Mouse (Mus musculus): Measurements from ENCODE around the gene Zbtb34.

DNA sequence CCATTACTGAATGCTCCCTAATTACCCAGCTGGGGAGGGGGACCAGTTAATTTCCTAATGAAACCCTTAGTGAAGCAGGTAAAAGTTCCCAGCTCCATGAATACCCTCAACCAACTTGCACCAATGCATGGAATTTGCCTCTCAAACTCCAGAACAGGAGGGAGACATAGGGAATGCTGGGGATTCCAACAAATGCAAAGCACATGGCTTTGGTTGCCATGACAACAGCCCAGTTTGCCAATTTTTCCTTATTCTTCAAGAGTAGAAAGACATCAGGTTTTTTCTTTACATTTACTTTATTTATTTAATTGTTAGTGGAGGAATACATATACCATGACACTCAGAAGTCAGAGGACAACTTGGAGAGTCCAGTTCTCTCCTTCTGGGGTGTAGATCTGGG lies 44.8 kb upstream of the Zbtb34 start:
- TF ChIP-seq CTCF (IDR thresholded peaks at IDR 0.05; ENCODE audit: control insufficient read depth, insufficient read depth, low read length), result no peak
- no peak for TF ChIP-seq POLR2A (IDR thresholded peaks at IDR 0.05; ENCODE audit: borderline replicate concordance, control insufficient read depth, low read depth, low read length)

Data from bone marrow, adult 2 months (tissue).